8 mouse cellular contexts compared by ENCODE assay signal in genomic region chr10:41519640-41520409, GRCm38 (mm10). TPM values are rescaled to one million over a fixed set of nuclear protein-coding genes. Genes with fewer than 3 reads are reported as not detected.
A peak's percentile ranks its signal among the peaks of the same experiment; 100 is the strongest.
DNase-seq lines count a peak whose midpoint lies in the region; ATAC-seq and TF ChIP-seq lines count a peak whose summit lies in the region.

No protein-coding gene starts in this region.

- TF ChIP-seq EP300 in heart, adult 2 months (IDR thresholded peaks at IDR 0.05; ENCODE audit: insufficient read depth, low read depth, low read length), result no peak

- H3K9me3 ChIP-seq in intestine, embryonic 16.5 days (ENCODE audit: control insufficient read depth, low read length), result no peaks in the 10 kb centered on the region
- H3K9me3 ChIP-seq in limb, embryonic 10.5 days (replicated peaks), result no peaks in the 10 kb centered on the region
- no peaks in the 10 kb centered on the region for H3K9me3 ChIP-seq in midbrain, embryonic 10.5 days (replicated peaks)
- H3K9me3 ChIP-seq in stomach, embryonic 16.5 days (replicated peaks; ENCODE audit: control insufficient read depth, low read length), result no peaks in the 10 kb centered on the region

- WGBS in heart, adult 2 months, result under 1% methylated on average over 65 of the region's 65 CpGs
- WGBS in intestine, embryonic 16.5 days, result under 1% methylated on average over 65 of the region's 65 CpGs
- WGBS in limb, embryonic 10.5 days, result under 1% methylated on average over 65 of the region's 65 CpGs
- WGBS in midbrain, embryonic 10.5 days, result under 1% methylated on average over 65 of the region's 65 CpGs
- under 1% methylated on average over 65 of the region's 65 CpGs for WGBS in stomach, embryonic 16.5 days

- H3K4me3 ChIP-seq in heart, adult 2 months, result peak overlapping the region; percentile 90
- H3K4me3 ChIP-seq in gastrocnemius, adult 2 months, result peak overlapping the region; percentile 93
- peak overlapping the region; percentile 95 for H3K4me3 ChIP-seq in intestine, embryonic 16.5 days (ENCODE audit: low read length)
- peak overlapping the region; percentile 97 for H3K4me3 ChIP-seq in limb, embryonic 10.5 days
- H3K4me3 ChIP-seq in midbrain, embryonic 10.5 days, result peak overlapping the region; percentile 74
- H3K4me3 ChIP-seq in stomach, embryonic 16.5 days (replicated peaks; ENCODE audit: low read length), result peak overlapping the region; percentile 97

- TF ChIP-seq POLR2A in heart, adult 2 months (IDR thresholded peaks at IDR 0.05; ENCODE audit: insufficient read depth, low read depth, low read length), result no peak

- H3K79me2 ChIP-seq in heart, adult 2 months (replicated peaks; ENCODE audit: control insufficient read depth, insufficient read depth, low read length), result peaks cover 5% of the 10 kb centered on the region

- DNase-seq in heart, adult 2 months, result peak in 1 of 2 experiments; percentile 79
- DNase-seq in heart, adult 11 months, result no peak
- peak; percentile 74 to 77 for DNase-seq in cerebellum, postnatal 10 days
- DNase-seq in gastrocnemius, adult 2 months, result peak; percentile 81
- DNase-seq in limb, embryonic 10.5 days (ENCODE audit: low spot score), result no peak
- no peak for DNase-seq in midbrain, embryonic 10.5 days (ENCODE audit: low spot score)

- TF ChIP-seq CTCF in heart, adult 2 months (IDR thresholded peaks at IDR 0.05), result no peak
- no peak for TF ChIP-seq CTCF in gastrocnemius, adult 2 months (IDR thresholded peaks at IDR 0.05)

- peak; percentile 52 for ATAC-seq in intestine, embryonic 16.5 days
- peak; percentile 38; the same call in 1 of the 2 replicates for ATAC-seq in stomach, embryonic 16.5 days (ENCODE audit: insufficient read depth, low FRiP score)

- H3K27ac ChIP-seq in heart, adult 2 months, result peak overlapping the region; percentile 100
- H3K27ac ChIP-seq in gastrocnemius, adult 2 months, result peak overlapping the region; percentile 100
- peak overlapping the region; percentile 96 for H3K27ac ChIP-seq in intestine, embryonic 16.5 days (ENCODE audit: low read length)
- peak overlapping the region; percentile 100 for H3K27ac ChIP-seq in limb, embryonic 10.5 days
- H3K27ac ChIP-seq in midbrain, embryonic 10.5 days (replicated peaks), result peak overlapping the region; percentile 100
- peak overlapping the region; percentile 98 for H3K27ac ChIP-seq in stomach, embryonic 16.5 days (ENCODE audit: low read length)

- peak overlapping the region; percentile 98 for H3K9ac ChIP-seq in heart, adult 2 months (ENCODE audit: low read depth, low read length)
- H3K9ac ChIP-seq in intestine, embryonic 16.5 days (ENCODE audit: low read depth, low read length), result peak overlapping the region; percentile 98
- peak overlapping the region; percentile 97 for H3K9ac ChIP-seq in stomach, embryonic 16.5 days (ENCODE audit: low read length)

- intact Hi-C loops in heart, adult 2 months (cut with DNase I), result loop anchor here (5.0 kb wide), 3 partner anchors 77 to 777 kb away; partner anchors contain the start of genes Ak9 and Fig4
- intact Hi-C loops in gastrocnemius, adult 2 months (cut with DNase I), result loop anchor here (2.0 to 10.0 kb wide), 2 partner anchors 79 to 285 kb away; partner anchors contain the start of genes Cep57l1 and Sesn1

- H3K27me3 ChIP-seq in heart, adult 2 months (ENCODE audit: control insufficient read depth, insufficient read depth, low read length), result no peaks in the 10 kb centered on the region
- no peaks in the 10 kb centered on the region for H3K27me3 ChIP-seq in intestine, embryonic 16.5 days (replicated peaks; ENCODE audit: control insufficient read depth, insufficient read depth, low read length)
- H3K27me3 ChIP-seq in limb, embryonic 10.5 days (ENCODE audit: low read depth, poor library complexity, severe bottlenecking), result no peaks in the 10 kb centered on the region
- H3K27me3 ChIP-seq in midbrain, embryonic 10.5 days (ENCODE audit: low read depth, poor library complexity, severe bottlenecking), result no peaks in the 10 kb centered on the region
- H3K27me3 ChIP-seq in stomach, embryonic 16.5 days (ENCODE audit: control insufficient read depth, insufficient read depth, low read length), result no peaks in the 10 kb centered on the region

- H3K36me3 ChIP-seq in heart, adult 2 months (ENCODE audit: control insufficient read depth, insufficient read depth, low read length), result peaks cover 22% of the 10 kb centered on the region
- no peaks in the 10 kb centered on the region for H3K36me3 ChIP-seq in intestine, embryonic 16.5 days (ENCODE audit: control insufficient read depth, insufficient read depth, low read length)
- H3K36me3 ChIP-seq in limb, embryonic 10.5 days, result peaks cover 24% of the 10 kb centered on the region
- peaks cover 24% of the 10 kb centered on the region for H3K36me3 ChIP-seq in midbrain, embryonic 10.5 days
- 0 out of 2 replicates have a peak, but pooled peaks cover 3% of the 10 kb centered on the region for H3K36me3 ChIP-seq in stomach, embryonic 16.5 days (ENCODE audit: control insufficient read depth, insufficient read depth, low read length)

- H3K4me1 ChIP-seq in heart, adult 2 months (ENCODE audit: control insufficient read depth, insufficient read depth, low read length), result peaks cover 7% of the 10 kb centered on the region
- peaks cover 16% of the 10 kb centered on the region for H3K4me1 ChIP-seq in intestine, embryonic 16.5 days (ENCODE audit: control insufficient read depth, insufficient read depth, low read length)
- H3K4me1 ChIP-seq in limb, embryonic 10.5 days, result peaks cover 29% of the 10 kb centered on the region
- peaks cover 34% of the 10 kb centered on the region for H3K4me1 ChIP-seq in midbrain, embryonic 10.5 days
- peaks cover 19% of the 10 kb centered on the region for H3K4me1 ChIP-seq in stomach, embryonic 16.5 days (ENCODE audit: control insufficient read depth, insufficient read depth, low read length)

- peak overlapping the region; percentile 80 for H3K4me2 ChIP-seq in intestine, embryonic 16.5 days (ENCODE audit: low read depth, low read length)
- H3K4me2 ChIP-seq in stomach, embryonic 16.5 days (ENCODE audit: low read depth, low read length), result peak overlapping the region; percentile 88

RNA-seq across cellular contexts. Expression of gene Cd164, which starts 0.6 kb away (rescaled TPM):
- 100 to 1,000 TPM; 137 to 151 TPM for total RNA-seq in heart, adult 2 months (2021)
- 131 and 193 TPM in 2 replicates for polyA plus RNA-seq in heart, adult 2 months (2012; rRNA removed)
- total RNA-seq in gastrocnemius, adult 2 months (2021), result 100 to 1,000 TPM; 133 to 157 TPM
- polyA plus RNA-seq in intestine, embryonic 16.5 days (2015; fragmentation: Nextera tagmentation; extraction: Ambion mirVana), result 186 and 195 TPM in 2 replicates
- 131 and 146 TPM in 2 replicates for polyA plus RNA-seq in limb, embryonic 10.5 days (2016; fragmentation: Nextera tagmentation; extraction: Ambion mirVana)
- 98.5 and 108 TPM in 2 replicates for polyA plus RNA-seq in midbrain, embryonic 10.5 days (2016; fragmentation: Nextera tagmentation; extraction: Ambion mirVana)
- 173 and 181 TPM in 2 replicates for polyA plus RNA-seq in stomach, embryonic 16.5 days (2015; fragmentation: Nextera tagmentation; extraction: Ambion mirVana)

RNA-seq across cellular contexts. Expression of gene Ppil6, which starts 29.6 kb away (rescaled TPM):
- 1 to 10 TPM in 1 of 2 experiments, under 1 TPM in 1; 0.84 to 1.7 TPM for total RNA-seq in heart, adult 2 months (2021)
- 0.59 and 1.2 TPM in 2 replicates for polyA plus RNA-seq in heart, adult 2 months (2012; rRNA removed)
- total RNA-seq in gastrocnemius, adult 2 months (2021), result not detected
- 0.36 and 0.93 TPM in 2 replicates for polyA plus RNA-seq in intestine, embryonic 16.5 days (2015; fragmentation: Nextera tagmentation; extraction: Ambion mirVana)
- 0.36 and 0.95 TPM in 2 replicates for polyA plus RNA-seq in limb, embryonic 10.5 days (2016; fragmentation: Nextera tagmentation; extraction: Ambion mirVana)
- 0.76 and 1.7 TPM in 2 replicates for polyA plus RNA-seq in midbrain, embryonic 10.5 days (2016; fragmentation: Nextera tagmentation; extraction: Ambion mirVana)
- polyA plus RNA-seq in stomach, embryonic 16.5 days (2015; fragmentation: Nextera tagmentation; extraction: Ambion mirVana), result 1.1 and 1.6 TPM in 2 replicates

RNA-seq across cellular contexts. Expression of gene Smpd2, which starts 29.7 kb away (rescaled TPM):
- 10 to 100 TPM; 31.8 to 36.2 TPM for total RNA-seq in heart, adult 2 months (2021)
- polyA plus RNA-seq in heart, adult 2 months (2012; rRNA removed), result 60.2 and 60.8 TPM in 2 replicates
- 10 to 100 TPM; 11.1 TPM for total RNA-seq in gastrocnemius, adult 2 months (2021)
- polyA plus RNA-seq in intestine, embryonic 16.5 days (2015; fragmentation: Nextera tagmentation; extraction: Ambion mirVana), result 62.7 and 68.9 TPM in 2 replicates
- polyA plus RNA-seq in limb, embryonic 10.5 days (2016; fragmentation: Nextera tagmentation; extraction: Ambion mirVana), result 62.7 TPM in 2 replicates
- polyA plus RNA-seq in midbrain, embryonic 10.5 days (2016; fragmentation: Nextera tagmentation; extraction: Ambion mirVana), result 68.7 and 72.2 TPM in 2 replicates
- 55.9 and 58.8 TPM in 2 replicates for polyA plus RNA-seq in stomach, embryonic 16.5 days (2015; fragmentation: Nextera tagmentation; extraction: Ambion mirVana)

RNA-seq across cellular contexts. Expression of gene Mical1, which starts 43.7 kb away (rescaled TPM):
- total RNA-seq in heart, adult 2 months (2021), result 10 to 100 TPM in 1 of 2 experiments, 1 to 10 TPM in 1; 9.6 to 11.0 TPM
- polyA plus RNA-seq in heart, adult 2 months (2012; rRNA removed), result 18.5 and 20.3 TPM in 2 replicates
- 1 to 10 TPM; 5.9 to 6.9 TPM for total RNA-seq in gastrocnemius, adult 2 months (2021)
- polyA plus RNA-seq in intestine, embryonic 16.5 days (2015; fragmentation: Nextera tagmentation; extraction: Ambion mirVana), result 23.8 and 28.4 TPM in 2 replicates
- 40.2 and 43.8 TPM in 2 replicates for polyA plus RNA-seq in limb, embryonic 10.5 days (2016; fragmentation: Nextera tagmentation; extraction: Ambion mirVana)
- 49.1 and 53.7 TPM in 2 replicates for polyA plus RNA-seq in midbrain, embryonic 10.5 days (2016; fragmentation: Nextera tagmentation; extraction: Ambion mirVana)
- 35.7 and 36.5 TPM in 2 replicates for polyA plus RNA-seq in stomach, embryonic 16.5 days (2015; fragmentation: Nextera tagmentation; extraction: Ambion mirVana)

Comparison
In these comparisons a context has a peak if more than half of its experiments do, and no peak if none do; other contexts are left out.
1. DNase-seq: peak in cerebellum, postnatal 10 days (2 of 2) and gastrocnemius, adult 2 months (single experiment); none in heart, adult 11 months (single experiment), limb, embryonic 10.5 days (single experiment) and midbrain, embryonic 10.5 days (single experiment).
2. Peak in every context shown above with its lines, with median percentiles within 50 percentile points of each other: H3K27ac ChIP-seq, H3K4me3 ChIP-seq and H3K9ac ChIP-seq.